Mouse (Mus musculus): ENCODE data around the gene Atxn1. TPM values are rescaled to one million over a fixed set of nuclear protein-coding genes. Genes with fewer than 3 reads are reported as not detected.

Atxn1 gene
- polyA plus RNA-seq, 1 experiment from 2014 or later, result 11.9 TPM

DNA sequence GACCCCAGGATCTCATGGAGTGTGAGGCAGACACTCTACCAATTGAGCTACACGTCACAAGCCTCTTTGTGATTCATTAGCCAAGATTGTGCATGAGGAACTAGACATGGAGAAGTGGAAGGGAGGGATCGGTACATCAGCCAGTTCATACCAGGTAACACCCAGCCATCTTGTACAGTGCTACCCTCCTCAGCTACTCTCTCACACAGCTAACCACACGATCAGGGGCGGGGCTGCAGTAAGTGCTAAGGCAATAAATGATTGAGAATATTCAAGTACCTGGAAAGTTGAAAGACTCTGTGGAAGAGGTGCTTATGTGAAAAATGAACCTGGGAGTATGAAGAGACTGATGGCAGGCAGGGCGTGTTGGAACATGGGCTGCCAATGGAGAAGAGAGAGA, 306.5 kb downstream of the Atxn1 start:
- Histone ChIP-seq H3K27ac (ENCODE audit: low read length) (no peak overlapping the region), H3K9me3 (ENCODE audit: low read length) (no peaks in the 10 kb centered on the region), H3K4me2 (replicated peaks; ENCODE audit: low read depth, low read length) (no peak overlapping the region), H3K4me3 (ENCODE audit: low read depth, low read length) (no peak overlapping the region), H3K27me3 (replicated peaks; ENCODE audit: insufficient read depth, low read length) (no peaks in the 10 kb centered on the region), H3K9ac (replicated peaks; ENCODE audit: low read depth) (no peak overlapping the region), H3K4me1 (ENCODE audit: insufficient read depth, low read depth, low read length) (no peaks in the 10 kb centered on the region), H3K36me3 (ENCODE audit: insufficient read depth, low read length) (no peaks in the 10 kb centered on the region)
- TF ChIP-seq EP300 (IDR thresholded peaks at IDR 0.05), result no peak; the same call in 1 of the 2 replicates
- no peak for TF ChIP-seq CTCF (IDR thresholded peaks at IDR 0.05)
- DNase-seq (ENCODE audit: low spot score), result peak; percentile 79
- ATAC-seq, result peak; percentile 89
- 55% methylated on average over 5 of the region's 5 CpGs for WGBS

GRCm38 (mm10) chr13:45657176-45657575, 307.6 kb downstream of the Atxn1 start:
- WGBS, result 100% methylated on average over 1 of the region's 1 CpGs
- peak overlapping the region; percentile 15; the same call in 1 of the 2 replicates for H3K27ac ChIP-seq (ENCODE audit: low read length)
- 0 out of 2 replicates have a peak, but pooled peaks have one; percentile 18 for ATAC-seq

DNA sequence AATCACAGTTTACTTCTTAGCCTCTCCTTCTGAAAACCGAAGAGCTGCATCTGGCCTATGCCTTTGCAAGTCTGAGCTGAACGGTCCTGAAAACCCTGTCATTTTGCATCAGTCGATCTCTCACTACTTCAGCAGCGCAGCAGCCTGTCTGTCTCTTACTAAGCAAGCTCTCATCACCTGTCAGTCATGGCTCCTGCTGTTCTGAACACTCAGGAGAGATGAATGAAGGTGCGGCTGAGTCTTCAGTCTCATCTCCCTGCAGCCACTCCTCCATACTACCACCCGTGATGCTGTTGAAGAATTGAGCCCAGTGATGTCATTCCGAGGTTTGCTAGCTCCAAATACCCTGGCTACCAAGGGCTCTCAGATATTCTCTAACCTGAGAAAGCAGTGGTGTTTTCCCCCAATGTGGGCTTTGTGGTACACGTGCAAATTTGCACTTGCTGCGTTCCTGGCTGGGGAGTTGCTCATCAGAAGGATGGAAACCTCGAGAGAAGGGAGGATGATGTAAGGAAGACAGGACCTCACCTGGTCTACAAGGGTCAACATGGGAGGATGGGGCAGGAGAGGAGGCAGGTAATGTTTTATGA, 313.1 kb downstream of the Atxn1 start:
- no peak for ATAC-seq
- H3K4me3 ChIP-seq (ENCODE audit: low read depth, low read length), result no peak overlapping the region
- WGBS, result 75% methylated on average over 10 of the region's 10 CpGs
- peaks cover 4% of the 10 kb centered on the region; the same call in 1 of the 2 replicates for H3K4me1 ChIP-seq (ENCODE audit: insufficient read depth, low read depth, low read length)
- TF ChIP-seq EP300 (IDR thresholded peaks at IDR 0.05) (no peak), CTCF (IDR thresholded peaks at IDR 0.05) (no peak)
- no peak overlapping the region for H3K27ac ChIP-seq (ENCODE audit: low read length)
- H3K9me3 ChIP-seq (ENCODE audit: low read length), result no peaks in the 10 kb centered on the region
- H3K36me3 ChIP-seq (ENCODE audit: insufficient read depth, low read length), result no peaks in the 10 kb centered on the region
- H3K27me3 ChIP-seq (replicated peaks; ENCODE audit: insufficient read depth, low read length), result no peaks in the 10 kb centered on the region
- no peak overlapping the region for H3K9ac ChIP-seq (replicated peaks; ENCODE audit: low read depth)
- no peak overlapping the region for H3K4me2 ChIP-seq (replicated peaks; ENCODE audit: low read depth, low read length)
- DNase-seq (ENCODE audit: low spot score), result no peak

More at GRCm38 (mm10) chr13:45657176-45657575, 307.6 kb downstream of the Atxn1 start:
- H3K36me3 ChIP-seq (ENCODE audit: insufficient read depth, low read length), result no peaks in the 10 kb centered on the region
- H3K27me3 ChIP-seq (replicated peaks; ENCODE audit: insufficient read depth, low read length), result no peaks in the 10 kb centered on the region
- no peak overlapping the region for H3K9ac ChIP-seq (replicated peaks; ENCODE audit: low read depth)
- no peaks in the 10 kb centered on the region for H3K9me3 ChIP-seq (ENCODE audit: low read length)
- TF ChIP-seq CTCF (IDR thresholded peaks at IDR 0.05) (no peak), EP300 (IDR thresholded peaks at IDR 0.05) (no peak)
- peak; percentile 61 for DNase-seq (ENCODE audit: low spot score)
- H3K4me1 ChIP-seq (ENCODE audit: insufficient read depth, low read depth, low read length), result no peaks in the 10 kb centered on the region
- no peak overlapping the region for H3K4me2 ChIP-seq (replicated peaks; ENCODE audit: low read depth, low read length)
- no peak overlapping the region for H3K4me3 ChIP-seq (ENCODE audit: low read depth, low read length)

- Histone ChIP-seq H3K36me3 (ENCODE audit: insufficient read depth, low read length) (no peaks in the 10 kb centered on the region), H3K4me2 (replicated peaks; ENCODE audit: low read depth, low read length) (no peak overlapping the region), H3K4me3 (ENCODE audit: low read depth, low read length) (no peak overlapping the region), H3K9ac (replicated peaks; ENCODE audit: low read depth) (no peak overlapping the region), H3K4me1 (ENCODE audit: insufficient read depth, low read depth, low read length) (peaks cover 4% of the 10 kb centered on the region; the same call in 1 of the 2 replicates), H3K27me3 (replicated peaks; ENCODE audit: insufficient read depth, low read length) (no peaks in the 10 kb centered on the region), H3K9me3 (ENCODE audit: low read length) (no peaks in the 10 kb centered on the region), H3K27ac (ENCODE audit: low read length) (no peak overlapping the region)
- TF ChIP-seq EP300 (IDR thresholded peaks at IDR 0.05) (no peak), CTCF (IDR thresholded peaks at IDR 0.05) (no peak)
- 31% methylated on average over 4 of the region's 4 CpGs for WGBS
- ATAC-seq (peak; percentile 21), DNase-seq (ENCODE audit: low spot score) (peak; percentile 66)
Measured at GRCm38 (mm10) chr13:45649197-45649812, 315.5 kb downstream of the Atxn1 start.

DNA sequence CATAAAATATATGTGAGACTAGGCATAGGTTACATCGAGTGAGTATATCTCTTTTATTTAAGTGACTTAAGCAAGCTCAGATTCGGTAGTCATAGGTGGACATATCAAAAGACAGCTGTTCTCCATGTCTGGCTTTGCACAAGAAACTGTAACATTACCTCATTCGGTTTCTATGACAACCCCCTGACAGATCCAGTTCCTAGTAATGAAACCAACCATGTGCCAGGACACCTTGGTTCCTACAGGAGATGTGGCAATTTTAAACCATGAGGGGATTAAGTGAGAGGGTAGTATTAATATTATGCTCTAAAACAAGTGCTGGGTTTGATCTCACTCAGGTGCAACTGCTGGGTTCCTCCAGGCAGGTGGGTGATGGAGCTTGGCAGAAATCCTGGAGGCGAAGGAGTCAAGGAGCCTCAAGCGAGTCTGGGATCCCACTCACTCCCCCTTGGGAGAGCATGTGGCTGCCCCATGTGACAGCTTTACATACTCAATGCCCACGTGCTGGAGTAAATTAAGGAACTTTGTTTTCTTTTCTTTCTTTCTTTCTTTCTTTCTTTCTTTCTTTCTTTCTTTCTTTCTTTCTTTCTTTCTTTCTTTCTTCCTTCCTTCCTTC, 320.9 kb downstream of the Atxn1 start:
- DNase-seq (ENCODE audit: low spot score) (peak; percentile 68), ATAC-seq (peak; percentile 62)
- H3K27ac ChIP-seq (ENCODE audit: low read length), result no peak overlapping the region
- H3K27me3 ChIP-seq (replicated peaks; ENCODE audit: insufficient read depth, low read length), result no peaks in the 10 kb centered on the region
- no peak overlapping the region for H3K4me2 ChIP-seq (replicated peaks; ENCODE audit: low read depth, low read length)
- WGBS, result 58% methylated on average over 6 of the region's 6 CpGs
- no peaks in the 10 kb centered on the region for H3K4me1 ChIP-seq (ENCODE audit: insufficient read depth, low read depth, low read length)
- H3K9ac ChIP-seq (replicated peaks; ENCODE audit: low read depth), result no peak overlapping the region
- TF ChIP-seq CTCF (IDR thresholded peaks at IDR 0.05) (no peak), EP300 (IDR thresholded peaks at IDR 0.05) (no peak)
- H3K9me3 ChIP-seq (ENCODE audit: low read length), result no peaks in the 10 kb centered on the region
- H3K4me3 ChIP-seq (ENCODE audit: low read depth, low read length), result no peak overlapping the region
- no peaks in the 10 kb centered on the region for H3K36me3 ChIP-seq (ENCODE audit: insufficient read depth, low read length)

DNA sequence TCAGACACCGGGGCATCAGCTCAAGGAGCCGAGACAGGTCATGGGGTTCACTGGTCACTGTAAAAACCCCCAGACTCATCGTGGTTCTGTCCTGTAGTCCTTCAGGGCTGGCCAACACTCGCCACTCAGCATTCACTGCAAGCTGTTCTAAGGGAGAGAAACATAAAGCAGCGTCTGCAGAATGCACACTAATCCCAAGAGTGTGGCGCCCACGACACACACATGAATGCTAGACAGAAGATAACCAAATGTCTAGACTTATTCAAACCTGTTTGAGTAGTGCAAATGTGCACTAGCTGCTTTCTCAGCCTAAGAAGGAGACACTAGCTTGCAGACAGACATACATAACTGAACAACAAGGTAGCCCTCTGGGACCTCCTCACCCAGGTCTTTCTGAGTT, 321.9 kb downstream of the Atxn1 start:
- Histone ChIP-seq H3K27ac (ENCODE audit: low read length) (no peak overlapping the region), H3K27me3 (replicated peaks; ENCODE audit: insufficient read depth, low read length) (no peaks in the 10 kb centered on the region), H3K9me3 (ENCODE audit: low read length) (no peaks in the 10 kb centered on the region), H3K36me3 (ENCODE audit: insufficient read depth, low read length) (no peaks in the 10 kb centered on the region), H3K9ac (replicated peaks; ENCODE audit: low read depth) (no peak overlapping the region), H3K4me3 (ENCODE audit: low read depth, low read length) (no peak overlapping the region), H3K4me1 (ENCODE audit: insufficient read depth, low read depth, low read length) (no peaks in the 10 kb centered on the region), H3K4me2 (replicated peaks; ENCODE audit: low read depth, low read length) (no peak overlapping the region)
- ATAC-seq, result no peak
- no peak for DNase-seq (ENCODE audit: low spot score)
- no peak for TF ChIP-seq EP300 (IDR thresholded peaks at IDR 0.05)
- TF ChIP-seq CTCF (IDR thresholded peaks at IDR 0.05), result no peak
- 56% methylated on average over 7 of the region's 7 CpGs for WGBS

Measured in lung, postnatal 0 days (tissue).